Mouse (Mus musculus) CH12.LX (cell line): Measurements from ENCODE around the gene Mvb12b. TPM values are rescaled to one million over a fixed set of nuclear protein-coding genes. Genes with fewer than 3 reads are reported as not detected.

Experiments
- DNase-seq: peaks from one replicate; pipeline ENCODE4 v3.0.0-alpha.2; 2013; ENCODE audit errors: extremely low read depth
- H3K27ac ChIP-seq: 2 replicates; pipeline ENCODE4 v1.5.1; 2012; ENCODE audit warnings: low read depth, mild to moderate bottlenecking, control low read depth, moderate library complexity; ENCODE audit not compliant: insufficient read depth
- H3K27me3 ChIP-seq: replicated peaks from 2 replicates; pipeline ENCODE3; 2012; ENCODE audit warnings: inconsistent platforms
- H3K36me3 ChIP-seq, 2 experiments: replicated peaks in 1 of 2; 2 replicates each; pipeline versions ENCODE3 to v1.6.1; 2012; ENCODE audit warnings: inconsistent platforms in 1 of 2, low read length in 1 of 2, mild to moderate bottlenecking in 1 of 2, mixed read lengths in 1 of 2, moderate library complexity in 1 of 2; ENCODE audit not compliant: control insufficient read depth in 1 of 2, insufficient read depth in 1 of 2
- H3K4me1 ChIP-seq, 2 experiments: 2 replicates each; pipeline ENCODE4 v1.6.1; 2012; ENCODE audit warnings: inconsistent platforms in 1 of 2, moderate library complexity in 1 of 2; ENCODE audit not compliant: insufficient read depth in 2 of 2, control insufficient read depth in 1 of 2
- H3K4me2 ChIP-seq: 2 replicates; pipeline ENCODE4 v1.6.1; 2012; ENCODE audit warnings: low read depth, mild to moderate bottlenecking, control low read depth; ENCODE audit not compliant: poor library complexity, insufficient read depth, severe bottlenecking
- H3K4me3 ChIP-seq, 3 experiments: fragments of 150-350 bp in 1 of 3; sonication (generic) in 1 of 3; replicated peaks in 1 of 3; 2 replicates each; pipeline versions ENCODE3 to v1.5.1; 2011 to 2012; ENCODE audit warnings: low read depth in 2 of 3, low read length in 2 of 3, mild to moderate bottlenecking in 2 of 3, moderate library complexity in 2 of 3, control low read depth in 1 of 3, improper control_type of control experiment in 1 of 3, inconsistent platforms in 1 of 3, mixed read lengths in 1 of 3; ENCODE audit not compliant: poor library complexity in 1 of 3
- H3K79me2 ChIP-seq: replicated peaks from 2 replicates; pipeline ENCODE4 v1.6.1; 2012; ENCODE audit warnings: mild to moderate bottlenecking, moderate library complexity; ENCODE audit not compliant: control insufficient read depth, poor library complexity, insufficient read depth, severe bottlenecking; ENCODE audit errors: extremely low read depth
- H3K9ac ChIP-seq: 2 replicates; pipeline ENCODE4 v1.6.1; 2012; ENCODE audit warnings: low read depth, mild to moderate bottlenecking, control low read depth, moderate library complexity; ENCODE audit not compliant: insufficient read depth
- H3K9me3 ChIP-seq: replicated peaks from 2 replicates; pipeline ENCODE3; 2012; ENCODE audit warnings: low read length, inconsistent platforms, mixed read lengths
- BHLHE40 ChIP-seq: IDR thresholded peaks from 2 replicates; pipeline ENCODE4 v1.6.1; 2011; ENCODE audit warnings: mild to moderate bottlenecking, low read depth, low read length, improper control_type of control experiment
- CHD1 ChIP-seq: IDR thresholded peaks from 2 replicates; pipeline ENCODE4 v1.6.1; 2012; ENCODE audit warnings: low read depth, low read length, improper control_type of control experiment, inconsistent platforms
- CHD2 ChIP-seq: IDR thresholded peaks from 2 replicates; pipeline ENCODE4 v1.6.1; 2011; ENCODE audit warnings: low read length, improper control_type of control experiment
- CTCF ChIP-seq, 2 experiments: IDR thresholded peaks in 1 of 2; conservative IDR thresholded peaks in 1 of 2; 2 replicates each; pipeline ENCODE4 v1.5.1; 2011 to 2012; ENCODE audit warnings: low read depth in 2 of 2, low read length in 2 of 2, improper control_type of control experiment in 1 of 2, inconsistent platforms in 1 of 2, mild to moderate bottlenecking in 1 of 2, moderate library complexity in 1 of 2
- E2F4 ChIP-seq: IDR thresholded peaks from 2 replicates; pipeline ENCODE4 v1.6.1; 2011; ENCODE audit warnings: low read depth, low read length, improper control_type of control experiment; ENCODE audit not compliant: insufficient replicate concordance
- ELF1 ChIP-seq: IDR thresholded peaks from 2 replicates; pipeline ENCODE4 v1.6.1; 2014; ENCODE audit warnings: low read depth, mild to moderate bottlenecking, inconsistent platforms, low read length, improper control_type of control experiment
- IRF4 ChIP-seq: IDR thresholded peaks from 2 replicates; pipeline ENCODE4 v1.6.1; 2014; ENCODE audit warnings: low read depth, mild to moderate bottlenecking, inconsistent platforms, low read length, improper control_type of control experiment
- JUN ChIP-seq: IDR thresholded peaks from 2 replicates; pipeline ENCODE4 v1.6.1; 2011; ENCODE audit warnings: low read depth, mild to moderate bottlenecking, low read length, improper control_type of control experiment, moderate library complexity; ENCODE audit not compliant: insufficient read depth
- JUND ChIP-seq: conservative IDR thresholded peaks from 2 replicates; pipeline ENCODE4 v1.6.1; 2011; ENCODE audit warnings: low read depth, low read length, improper control_type of control experiment
- MEF2A ChIP-seq: IDR thresholded peaks from 2 replicates; pipeline ENCODE4 v1.6.1; 2014; ENCODE audit warnings: low read depth, mild to moderate bottlenecking, inconsistent platforms, low read length, improper control_type of control experiment, borderline replicate concordance
- NELFE ChIP-seq: IDR thresholded peaks from 2 replicates; pipeline ENCODE4 v1.6.1; 2011; ENCODE audit warnings: low read depth, low read length, improper control_type of control experiment
- NRF1 ChIP-seq: IDR thresholded peaks from 2 replicates; pipeline ENCODE4 v1.6.1; 2014; ENCODE audit warnings: low read depth, mild to moderate bottlenecking, inconsistent platforms, low read length, improper control_type of control experiment, moderate library complexity
- POLR2A ChIP-seq: IDR thresholded peaks from 2 replicates; pipeline ENCODE4 v1.6.1; 2011; ENCODE audit warnings: low read depth, mild to moderate bottlenecking, improper control_type of control experiment, low read length
- RAD21 ChIP-seq: IDR thresholded peaks from 2 replicates; pipeline ENCODE4 v1.6.1; 2011; ENCODE audit warnings: low read depth, mild to moderate bottlenecking, low read length, improper control_type of control experiment, moderate library complexity
- SMC3 ChIP-seq: IDR thresholded peaks from 2 replicates; pipeline ENCODE4 v1.6.1; 2011; ENCODE audit warnings: low read depth, low read length, improper control_type of control experiment
- TCF12 ChIP-seq: IDR thresholded peaks from 2 replicates; pipeline ENCODE4 v1.6.1; 2014; ENCODE audit warnings: low read depth, mild to moderate bottlenecking, inconsistent platforms, low read length, improper control_type of control experiment
- USF2 ChIP-seq: conservative IDR thresholded peaks from 2 replicates; pipeline ENCODE4 v1.6.1; 2011; ENCODE audit warnings: low read depth, low read length, improper control_type of control experiment
- ZC3H11A ChIP-seq: IDR thresholded peaks from 2 replicates; pipeline ENCODE4 v1.6.1; 2012; ENCODE audit warnings: low read depth, mild to moderate bottlenecking, inconsistent platforms, low read length, improper control_type of control experiment
- ZNF384 ChIP-seq: IDR thresholded peaks from 2 replicates; pipeline ENCODE4 v1.6.1; 2012; ENCODE audit warnings: low read depth, low read length, improper control_type of control experiment, inconsistent platforms
- dilution Hi-C: fragments of 300-500 bp; cut with MboI; formaldehyde crosslinking; loops from 2 replicates; pipeline ENCODE4 v1.14.3; 2020; ENCODE audit warnings: low sequenced_read_pairs; ENCODE audit not compliant: extremely low pct_unique_long_range_greater_than_20kb, extremely low pct_ligation_motif_present
- in situ Hi-C: fragments of 300-500 bp; cut with MboI; formaldehyde crosslinking; loops from 3 replicates; pipeline ENCODE4 v1.14.3; 2019; ENCODE audit warnings: low sequenced_read_pairs, low pct_ligation_motif_present, low pct_unique_long_range_greater_than_20kb, mixed read lengths
- polyA plus RNA-seq: library from polyadenylated mRNA; unstranded; fragments of >175 nt; gene quantifications from 2 replicates; pipeline ENCODE4 v1.2.1, GENCODE M21; 2012; ENCODE audit warnings: low read depth; ENCODE audit not compliant: insufficient read length
- total RNA-seq, 2 experiments: library from RNA; depleted of rRNA; stranded (reverse); fragments of 300-350 nt in 1 of 2; fragments of >200 nt in 1 of 2; gene quantifications; 2 replicates each; pipeline ENCODE4 v1.2.3; 2012 to 2014

Gene Mvb12b
- total and polyA plus RNA-seq, 3 experiments = 3.0 to 16.7 (median 5.3) TPM

- in situ Hi-C loops (loop anchor here (25.0 kb wide), 1 partner anchor 887 kb away; no protein-coding TSS in a partner anchor), dilution Hi-C loops (no loop called here)
- Histone ChIP-seq H3K36me3 (peaks cover 4 to 13% of the 10 kb centered on the region in 2 experiments), H3K4me1 (peaks cover under 1 to 8% of the 10 kb centered on the region in 2 experiments; a peak in 3 of 4 replicates), H3K79me2 (no peaks in the 10 kb centered on the region), H3K9ac (no peak overlapping the region), H3K27me3 (no peaks in the 10 kb centered on the region), H3K4me3 (no peak overlapping the region), H3K9me3 (peaks cover 4% of the 10 kb centered on the region), H3K27ac (no peak overlapping the region), H3K4me2 (no peak overlapping the region)
- no peak for TF ChIP-seq CHD1
- no peak for TF ChIP-seq ZNF384
- no peak for TF ChIP-seq SMC3
- TF ChIP-seq CHD2 = no peak
- no peak for TF ChIP-seq TCF12
- no peak for TF ChIP-seq ZC3H11A
- no peak for TF ChIP-seq NELFE
- no peak for TF ChIP-seq IRF4
- TF ChIP-seq MEF2A = no peak
- no peak for DNase-seq
Measured at GRCm38 (mm10) chr2:33750611-33751010, 137.1 kb downstream of the Mvb12b start.

GRCm38 (mm10) chr2:33746471-33746870 lies 141.3 kb downstream of the Mvb12b start:
- Histone ChIP-seq H3K9ac (no peak overlapping the region), H3K4me2 (no peak overlapping the region), H3K4me1 (peaks cover 0 to 10% of the 10 kb centered on the region in 2 experiments; a peak in 2 of 4 replicates), H3K79me2 (no peaks in the 10 kb centered on the region), H3K36me3 (peaks cover 4 to 12% of the 10 kb centered on the region in 2 experiments), H3K27me3 (no peaks in the 10 kb centered on the region), H3K9me3 (peaks cover 4% of the 10 kb centered on the region), H3K27ac (no peak overlapping the region), H3K4me3 (no peak overlapping the region)
- TF ChIP-seq ELF1 = no peak
- no peak for TF ChIP-seq USF2
- peak; percentile 27; the same call in 1 of the 2 replicates for TF ChIP-seq NELFE
- TF ChIP-seq RAD21 = peak; percentile 96
- no peak for TF ChIP-seq JUN
- TF ChIP-seq SMC3 = peak; percentile 78
- TF ChIP-seq POLR2A = no peak
- no peak for TF ChIP-seq NRF1
- TF ChIP-seq JUND = 0 out of 2 replicates have a peak, but pooled peaks have one; percentile 16
- no peak for TF ChIP-seq BHLHE40
- peak; percentile 91 to 98 for TF ChIP-seq CTCF (conservative IDR thresholded peaks at IDR 0.05 in 1 of 2, IDR thresholded peaks at IDR 0.05 in 1 of 2; ENCODE audit: low read depth in 2 of 2, low read length in 2 of 2)
- no peak for TF ChIP-seq E2F4
- dilution Hi-C loops (no loop called here), in situ Hi-C loops (loop anchor here (10.0 to 25.0 kb wide), 2 partner anchors 228 to 259 kb away; no protein-coding TSS in a partner anchor)
- peak; percentile 68 for DNase-seq
